Comparison of ENCODE assay signal across 8 mouse cellular contexts in genomic region chr6:86594636-86595035, GRCm38 (mm10). TPM values are rescaled to one million over a fixed set of nuclear protein-coding genes. Genes with fewer than 3 reads are reported as not detected.
DNase-seq lines count a peak whose midpoint lies in the region; ATAC-seq lines count a peak whose summit lies in the region.

No protein-coding gene starts in this region.

- no peaks in the 10 kb centered on the region for H3K4me1 ChIP-seq in hindbrain, embryonic 14.5 days (replicated peaks; ENCODE audit: control insufficient read depth, insufficient read depth, low read length)
- peaks cover 7% of the 10 kb centered on the region for H3K4me1 ChIP-seq in limb, embryonic 15.5 days

- no peaks in the 10 kb centered on the region for H3K9me3 ChIP-seq in hindbrain, embryonic 14.5 days (ENCODE audit: control insufficient read depth, low read length)
- H3K9me3 ChIP-seq in limb, embryonic 15.5 days = no peaks in the 10 kb centered on the region

- H3K9ac ChIP-seq in hindbrain, embryonic 14.5 days = no peak overlapping the region
- no peak overlapping the region for H3K9ac ChIP-seq in limb, embryonic 15.5 days

- H3K4me2 ChIP-seq in hindbrain, embryonic 14.5 days (replicated peaks) = peak overlapping the region; percentile 5; the same call in 1 of the 2 replicates
- H3K4me2 ChIP-seq in limb, embryonic 15.5 days = peak overlapping the region; percentile 13; the same call in 1 of the 2 replicates

- no peak overlapping the region for H3K27ac ChIP-seq in hindbrain, embryonic 14.5 days
- no peak overlapping the region for H3K27ac ChIP-seq in limb, embryonic 15.5 days

- WGBS in hindbrain, embryonic 14.5 days = 24% methylated on average over 9 of the region's 9 CpGs
- WGBS in limb, embryonic 15.5 days = 24% methylated on average over 9 of the region's 9 CpGs

- ATAC-seq in frontal cortex, adult (ENCODE audit: low TSS enrichment) = 0 out of 2 replicates have a peak, but pooled peaks have one; percentile 27
- ATAC-seq in hindbrain, embryonic 14.5 days (ENCODE audit: low FRiP score) = no peak
- ATAC-seq in limb, embryonic 15.5 days (ENCODE audit: insufficient number of reproducible peaks, low FRiP score, low TSS enrichment, low read depth) = no peak

- H3K36me3 ChIP-seq in hindbrain, embryonic 14.5 days (replicated peaks; ENCODE audit: control insufficient read depth, insufficient read depth) = no peaks in the 10 kb centered on the region
- H3K36me3 ChIP-seq in limb, embryonic 15.5 days = no peaks in the 10 kb centered on the region

- H3K4me3 ChIP-seq in hindbrain, embryonic 14.5 days (replicated peaks; ENCODE audit: low read length) = no peak overlapping the region
- H3K4me3 ChIP-seq in limb, embryonic 15.5 days = no peak overlapping the region; the same call in 1 of the 2 replicates

- no peak for DNase-seq in frontal cortex, postnatal 25 days (ENCODE audit: low spot score in 2 of 2)
- peak; percentile 48 for DNase-seq in cerebellum, adult 9-11 months
- DNase-seq in hindbrain, embryonic 14.5 days (ENCODE audit: low spot score) = no peak
- peak; percentile 56 for DNase-seq in neural tube, embryonic 10.5 days (ENCODE audit: extremely low spot score, low spot score)
- DNase-seq in right cerebral cortex, postnatal 4 days = no peak
- DNase-seq in natural killer cell, adult 2 months (ENCODE audit: low spot score in 2 of 2) = no peak

- H3K27me3 ChIP-seq in hindbrain, embryonic 14.5 days (ENCODE audit: control insufficient read depth, insufficient read depth, low read length) = no peaks in the 10 kb centered on the region
- 0 out of 2 replicates have a peak, but pooled peaks cover 3% of the 10 kb centered on the region for H3K27me3 ChIP-seq in limb, embryonic 15.5 days

RNA-seq across cellular contexts. Expression of gene Asprv1, which starts 33.3 kb away (rescaled TPM):
- 0.26 and 0.86 TPM in 2 replicates for polyA plus RNA-seq in hindbrain, embryonic 14.5 days (2014; fragmentation: Nextera tagmentation; extraction: Ambion mirVana)
- polyA plus RNA-seq in limb, embryonic 15.5 days (2015; fragmentation: Nextera tagmentation; extraction: Ambion mirVana) = 610 and 666 TPM in 2 replicates

Comparison
In these comparisons a context has a peak if more than half of its experiments do, and no peak if none do; other contexts are left out.
1. DNase-seq: peak in cerebellum, adult 9-11 months (single experiment) and neural tube, embryonic 10.5 days (single experiment); none in frontal cortex, postnatal 25 days (0 of 2), hindbrain, embryonic 14.5 days (single experiment), right cerebral cortex, postnatal 4 days (single experiment) and natural killer cell, adult 2 months (0 of 2).
2. RNA of gene Asprv1, which starts 33.3 kb away (polyA plus RNA-seq): 610 to 666 TPM in limb, embryonic 15.5 days; 0.26 to 0.86 TPM in hindbrain, embryonic 14.5 days; every median in the first group is over 100 times any median in the second.